Mouse (Mus musculus) erythroid progenitor cell, adult 5-6 weeks (primary cell): ENCODE measurements around the gene Opcml. TPM values are rescaled to one million over a fixed set of nuclear protein-coding genes. Genes with fewer than 3 reads are reported as not detected.

ENCODE experiments used
- ATAC-seq: replicated peaks from 2 replicates; pipeline ENCODE4 v1.8.0; 2016; ENCODE audit warnings: moderate number of reproducible peaks, mild to moderate bottlenecking, moderate TSS enrichment, inconsistent platforms; ENCODE audit not compliant: poor library complexity, low FRiP score, severe bottlenecking
- total RNA-seq, 2 experiments: library from RNA; stranded (forward) in 1 of 2; stranded (reverse) in 1 of 2; fragments of 150-400 nt in 1 of 2; fragments of 186-747, 209-891 nt in 1 of 2; gene quantifications; 2 replicates each; pipeline versions ENCODE4 v1.2.3 to v1.2.4; 2015 to 2017; ENCODE audit warnings: low replicate concordance in 2 of 2

Gene Opcml
- total RNA-seq, 2 experiments from 2014 or later = not detected

DNA sequence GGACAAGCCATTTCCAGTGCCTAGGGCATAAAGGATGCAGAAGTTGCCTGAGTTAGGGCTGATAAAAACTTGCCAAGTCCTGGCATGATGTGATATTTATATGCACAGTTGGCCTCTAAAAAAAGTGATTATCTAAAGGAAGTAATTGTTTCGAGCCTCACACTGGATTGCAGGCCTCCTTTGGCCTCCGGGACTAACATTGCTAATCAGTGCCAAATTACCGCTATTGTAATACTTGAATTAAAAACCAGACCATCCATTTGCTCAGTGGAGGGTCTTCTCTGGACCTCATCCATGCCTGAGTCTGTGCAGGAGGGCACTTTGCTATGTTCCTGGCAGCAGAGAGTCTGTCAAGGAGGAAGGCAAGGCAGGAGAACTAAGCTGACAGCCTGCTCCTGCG is 423.3 kb downstream of the Opcml start:
- ATAC-seq = no peak

DNA sequence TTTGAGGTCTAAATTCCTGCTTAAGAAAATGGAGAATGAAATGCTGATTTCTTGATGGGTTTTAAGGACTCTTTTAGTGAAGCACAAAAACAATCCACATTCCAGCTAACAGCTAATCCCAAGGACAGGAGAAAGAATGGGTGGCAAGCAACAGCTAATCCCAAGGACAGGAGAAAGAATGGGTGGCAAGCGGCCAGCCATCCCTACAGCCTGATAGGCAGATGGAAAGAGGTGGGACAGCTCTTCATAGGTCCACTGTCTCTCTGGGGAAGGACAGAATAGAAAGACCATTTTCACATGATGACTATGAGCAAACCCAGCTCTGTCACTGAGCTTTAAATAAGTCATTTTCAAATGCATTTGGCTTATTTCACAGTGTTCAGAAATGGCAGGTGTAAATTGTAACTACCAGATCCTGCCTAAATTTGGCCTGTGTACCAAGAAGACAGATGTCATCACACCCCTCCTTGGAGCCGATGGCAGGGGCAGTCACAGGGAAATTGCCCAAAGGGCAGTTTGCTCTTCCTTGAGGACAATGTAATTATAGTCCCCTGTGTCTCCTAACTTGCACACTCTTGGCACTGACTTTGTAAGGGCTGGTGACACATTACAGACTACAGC is 427.6 kb downstream of the Opcml start:
- ATAC-seq = no peak

DNA sequence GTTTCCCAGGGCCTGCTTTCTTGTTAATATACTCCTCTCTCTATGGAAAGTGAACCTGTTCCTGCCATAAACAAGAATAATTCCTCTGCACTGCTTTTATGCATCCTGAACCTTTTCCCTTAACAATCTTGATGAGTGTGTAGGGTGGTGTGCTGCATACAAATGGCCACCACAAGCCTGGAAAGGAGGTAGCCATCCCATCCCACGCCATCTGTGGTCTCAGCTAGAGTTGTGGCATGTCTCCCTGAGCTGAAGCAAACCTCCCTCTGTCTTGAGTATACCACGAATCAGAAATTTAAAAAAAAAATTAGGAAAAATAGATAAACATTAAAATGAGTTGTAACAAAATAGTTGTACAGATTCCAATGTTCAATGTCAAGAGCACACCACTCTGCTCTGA is 432.2 kb downstream of the Opcml start:
- no peak for ATAC-seq

- no peak for ATAC-seq
Observed at GRCm38 (mm10) chr9:28225824-28226569, 435.4 kb downstream of the Opcml start.

- ATAC-seq = no peak
Observed at GRCm38 (mm10) chr9:28226570-28226951, 436.0 kb downstream of the Opcml start.

- ATAC-seq = no peak
Observed at GRCm38 (mm10) chr9:28238450-28238849, 447.9 kb downstream of the Opcml start.

- ATAC-seq = no peak
Observed at GRCm38 (mm10) chr9:28247742-28248503, 457.3 kb downstream of the Opcml start.

GRCm38 (mm10) chr9:28251341-28251740 is 460.8 kb downstream of the Opcml start:
- no peak for ATAC-seq

GRCm38 (mm10) chr9:28255128-28255904 is 464.7 kb downstream of the Opcml start:
- no peak for ATAC-seq

DNA sequence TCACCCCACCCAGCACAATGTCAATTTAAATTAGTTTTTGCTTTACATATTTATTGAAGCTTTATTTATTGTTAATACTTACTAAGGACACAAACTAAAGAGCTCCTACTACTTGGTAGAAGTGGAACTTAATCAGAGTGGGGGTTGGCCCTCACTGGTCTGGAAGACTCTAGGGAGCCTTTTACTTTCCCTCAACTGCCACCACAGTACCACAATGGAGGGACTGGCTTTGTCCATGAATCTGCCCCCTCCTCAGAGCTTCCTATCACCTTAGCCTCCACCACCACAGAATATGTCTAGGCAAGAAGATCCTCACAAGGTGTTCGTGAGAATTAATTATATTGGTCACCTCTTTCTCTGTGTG is 465.3 kb downstream of the Opcml start:
- no peak for ATAC-seq

DNA sequence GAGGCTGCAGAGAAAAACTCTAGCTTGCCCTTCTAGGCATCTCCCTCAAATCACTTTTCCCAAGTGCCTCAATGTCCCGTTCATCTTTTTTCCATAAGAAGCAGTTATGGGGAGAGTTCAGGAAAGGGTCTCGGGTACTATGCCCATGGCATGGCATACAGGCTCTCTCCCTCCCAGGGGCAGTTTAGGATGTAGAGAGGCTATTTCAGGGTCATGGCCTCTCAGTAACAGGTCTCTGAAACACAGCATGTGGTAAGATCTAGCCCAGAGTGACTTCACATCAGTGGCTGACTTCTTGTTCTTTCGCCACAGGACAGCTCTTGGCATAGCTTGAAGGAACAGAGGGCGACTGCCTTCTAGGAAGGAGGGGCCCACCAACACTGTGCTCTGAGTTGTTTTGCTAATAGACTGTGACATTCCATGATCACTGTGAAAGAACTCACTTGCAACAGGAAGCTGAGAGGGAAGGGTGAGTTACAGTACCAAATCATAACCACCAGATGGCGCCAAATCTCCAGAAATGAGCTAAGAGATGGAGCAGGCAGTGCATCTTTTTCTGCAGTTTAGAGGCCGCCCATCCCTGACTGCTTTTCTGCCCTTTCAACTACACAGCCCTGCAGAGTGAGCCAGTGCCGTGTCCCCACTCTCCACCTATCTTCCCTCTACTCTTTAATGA is 470.6 kb downstream of the Opcml start:
- ATAC-seq = no peak

DNA sequence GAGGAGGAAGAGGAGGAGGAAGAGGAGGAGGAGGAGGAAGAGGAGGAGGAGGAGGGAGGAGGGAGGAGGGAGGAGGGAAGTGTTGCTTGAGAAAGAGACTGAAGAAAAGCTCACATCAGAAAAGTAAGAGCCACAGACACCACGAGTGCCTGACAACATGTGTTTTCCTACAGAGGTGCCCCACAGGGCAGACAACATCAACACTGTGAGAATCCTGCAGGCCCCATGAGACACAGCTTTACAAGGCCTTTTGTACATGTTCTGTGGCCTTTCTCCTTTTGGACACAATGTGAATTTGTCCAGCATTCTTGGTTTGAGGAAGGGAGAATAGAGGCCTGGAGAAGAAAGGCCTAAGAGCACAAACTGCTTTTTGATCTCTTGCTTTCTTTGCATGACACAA is 471.4 kb downstream of the Opcml start:
- ATAC-seq = no peak

DNA sequence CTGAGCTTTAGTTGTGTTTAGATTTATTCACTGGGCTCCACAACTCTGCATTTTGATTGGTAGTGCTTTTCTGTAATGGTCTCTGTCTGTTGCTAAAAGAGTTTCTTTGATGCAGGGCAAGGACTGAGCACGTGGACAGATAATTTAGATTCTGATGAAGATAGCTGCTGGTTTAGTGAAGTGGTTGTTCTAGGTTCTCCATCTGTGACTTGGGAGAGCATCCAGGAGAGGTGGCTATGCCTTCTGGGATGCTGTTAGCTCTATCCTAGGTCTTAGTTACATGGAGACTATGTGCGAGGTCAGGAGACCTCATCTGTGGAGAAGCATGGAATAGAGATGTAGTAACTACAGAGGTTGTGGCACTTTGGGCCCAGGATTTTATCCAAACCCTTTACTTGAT is 472.3 kb downstream of the Opcml start:
- ATAC-seq = no peak

- ATAC-seq = no peak
Observed at GRCm38 (mm10) chr9:28264761-28265160, 474.2 kb downstream of the Opcml start.

DNA sequence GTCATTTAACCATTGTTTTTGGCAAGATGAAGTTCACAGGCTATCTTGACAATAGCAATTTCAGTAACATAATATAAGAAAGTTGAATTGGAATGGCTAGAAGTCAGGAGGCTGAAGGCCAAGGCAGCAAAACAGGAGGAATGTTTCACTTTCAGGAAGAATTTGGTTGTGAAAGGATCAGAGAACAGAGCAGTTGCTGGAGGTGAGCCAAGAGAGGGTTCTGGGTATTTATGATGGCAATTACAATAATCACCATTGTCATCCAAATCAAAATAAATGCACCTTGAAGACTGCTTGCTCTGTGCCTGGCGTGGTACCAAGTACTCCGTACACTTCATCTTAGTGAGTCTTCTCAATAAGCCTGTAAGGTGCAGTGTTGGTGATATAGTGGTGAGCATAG is 483.2 kb downstream of the Opcml start:
- ATAC-seq = no peak

- ATAC-seq = no peak
Observed at GRCm38 (mm10) chr9:28278555-28278954, 488.0 kb downstream of the Opcml start.

DNA sequence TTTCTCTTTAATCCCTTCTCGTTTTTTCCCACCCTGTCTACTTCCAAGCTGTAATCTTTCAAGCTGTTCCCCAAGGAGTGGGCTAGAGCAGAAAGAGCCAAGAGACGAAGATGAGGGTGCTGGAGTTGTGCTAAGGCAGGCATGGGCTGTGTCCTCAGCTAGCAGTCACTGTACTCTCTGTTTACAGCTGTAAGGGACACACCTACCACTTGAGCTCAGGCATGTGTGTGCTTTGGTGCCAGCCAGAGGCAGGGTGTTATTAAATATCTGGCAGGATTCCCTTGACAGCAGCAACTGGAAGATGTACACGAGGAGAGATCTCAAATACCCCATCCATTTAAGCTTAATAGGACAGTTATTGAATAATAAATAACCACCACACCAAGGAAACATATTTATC is 490.4 kb downstream of the Opcml start:
- ATAC-seq = no peak

DNA sequence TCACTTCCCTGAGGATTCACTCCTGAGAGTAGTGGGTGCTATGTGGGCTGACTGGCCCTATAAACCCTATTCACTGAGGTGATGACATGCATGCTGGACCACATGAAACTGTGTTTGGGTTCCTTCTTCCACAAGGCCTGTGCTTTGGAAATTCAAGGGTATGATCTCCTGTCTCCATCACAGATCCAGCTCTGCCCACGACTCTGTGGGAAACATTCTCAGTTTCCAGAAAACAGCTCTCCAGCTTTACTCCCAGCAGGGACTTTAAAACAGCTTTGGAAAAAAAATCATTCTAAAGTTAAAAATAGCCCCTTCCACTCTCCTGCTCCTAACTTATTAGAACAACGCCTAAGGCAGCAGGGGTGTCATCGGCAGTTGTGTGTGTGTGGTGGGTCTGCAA is 491.0 kb downstream of the Opcml start:
- ATAC-seq = no peak

GRCm38 (mm10) chr9:28285016-28285415 is 494.4 kb downstream of the Opcml start:
- no peak for ATAC-seq

GRCm38 (mm10) chr9:28286384-28286783 is 495.8 kb downstream of the Opcml start:
- ATAC-seq = no peak
